Mouse (Mus musculus) intestine, embryonic 15.5 days (tissue): ENCODE measurements around the gene Fam166b. TPM values are rescaled to one million over a fixed set of nuclear protein-coding genes. Genes with fewer than 3 reads are reported as not detected.

Experiments used
- ATAC-seq: fragments of 200-750 bp; cut with Nextera tagmentation; 2 replicates; pipeline ENCODE4 v1.8.0; 2017; ENCODE audit warnings: moderate TSS enrichment, moderate library complexity
- H3K27ac ChIP-seq: fragments of 300-500 bp; sonication (generic); 2 replicates; pipeline ENCODE4 v1.5.1; 2015; ENCODE audit warnings: mild to moderate bottlenecking, inconsistent platforms
- H3K27me3 ChIP-seq: fragments of 300-500 bp; sonication (generic); replicated peaks from 2 replicates; pipeline ENCODE4 v1.6.1; 2015; ENCODE audit warnings: inconsistent platforms
- H3K36me3 ChIP-seq: fragments of 300-500 bp; sonication (generic); 2 replicates; pipeline ENCODE4 v1.6.1; 2015; ENCODE audit warnings: inconsistent platforms
- H3K4me1 ChIP-seq: fragments of 300-500 bp; sonication (generic); replicated peaks from 2 replicates; pipeline ENCODE4 v1.6.1; 2015; ENCODE audit warnings: inconsistent platforms
- H3K4me2 ChIP-seq: fragments of 300-500 bp; sonication (generic); replicated peaks from 2 replicates; pipeline ENCODE4 v1.6.1; 2015; ENCODE audit warnings: mild to moderate bottlenecking, inconsistent platforms
- H3K4me3 ChIP-seq: fragments of 300-500 bp; sonication (generic); replicated peaks from 2 replicates; pipeline ENCODE4 v1.5.1; 2015; ENCODE audit warnings: inconsistent platforms
- H3K9ac ChIP-seq: fragments of 300-500 bp; sonication (generic); 2 replicates; pipeline ENCODE4 v1.6.1; 2015; ENCODE audit warnings: inconsistent platforms
- H3K9me3 ChIP-seq: fragments of 300-500 bp; sonication (generic); 2 replicates; pipeline ENCODE4 v1.6.1; 2016; ENCODE audit warnings: inconsistent platforms
- WGBS: fragments of 180-500 bp; shearing (Covaris S2); methylation state at CpG from one replicate; pipeline ENCODE4 v1.1.7; 2015; 5-methylcytosine and 5-hydroxymethylcytosine counted together
- polyA plus RNA-seq: library from polyadenylated mRNA; unstranded; fragments of >200 nt; fragmentation: Nextera tagmentation; extraction: Ambion mirVana; gene quantifications from 2 replicates; pipeline ENCODE4 v1.2.1, GENCODE M21; 2015

Gene Fam166b
- 0.28 TPM in 1 of 2 replicates, not detected in the other for polyA plus RNA-seq

DNA sequence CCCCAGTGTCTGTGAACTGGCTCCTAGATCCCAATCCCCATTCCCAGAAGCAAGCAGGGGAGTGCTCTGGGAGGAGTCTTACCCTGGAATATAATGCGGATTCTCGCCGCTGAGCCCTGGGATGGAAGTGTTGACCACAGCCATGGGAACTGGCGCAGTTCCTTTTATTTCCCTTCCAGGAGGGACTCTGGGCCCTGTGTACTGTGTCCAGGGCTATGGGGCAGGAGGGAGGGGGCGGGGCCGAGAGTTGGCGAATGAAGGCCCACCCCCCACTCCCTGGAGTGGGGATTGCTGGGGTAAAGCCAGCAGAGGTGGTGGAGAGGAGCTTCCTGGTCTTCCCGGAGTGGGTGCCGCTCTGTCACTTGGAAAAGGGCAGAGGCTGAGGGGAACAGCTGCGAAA lies at the start of gene Fam166b:
Fam166b (minus strand) TSS at position 189 of the 400 bp plus-strand sequence.
- H3K36me3 ChIP-seq, result peaks cover 15% of the 10 kb centered on the region
- no peak within 1 kb of the TSS for H3K4me3 ChIP-seq
- peak within 1 kb of the TSS; percentile 35 for H3K4me2 ChIP-seq
- 17% methylated on average over 10 of the region's 10 CpGs for WGBS
- H3K4me1 ChIP-seq, result peaks cover 13% of the 10 kb centered on the region
- 0 out of 2 replicates have a peak within 1 kb of the TSS, but pooled peaks have one; percentile 27 for H3K27ac ChIP-seq
- H3K9me3 ChIP-seq, result no peaks in the 10 kb centered on the region
- no peak for ATAC-seq
- peaks cover 18% of the 10 kb centered on the region; the same call in 1 of the 2 replicates for H3K27me3 ChIP-seq
- H3K9ac ChIP-seq, result no peak within 1 kb of the TSS

DNA sequence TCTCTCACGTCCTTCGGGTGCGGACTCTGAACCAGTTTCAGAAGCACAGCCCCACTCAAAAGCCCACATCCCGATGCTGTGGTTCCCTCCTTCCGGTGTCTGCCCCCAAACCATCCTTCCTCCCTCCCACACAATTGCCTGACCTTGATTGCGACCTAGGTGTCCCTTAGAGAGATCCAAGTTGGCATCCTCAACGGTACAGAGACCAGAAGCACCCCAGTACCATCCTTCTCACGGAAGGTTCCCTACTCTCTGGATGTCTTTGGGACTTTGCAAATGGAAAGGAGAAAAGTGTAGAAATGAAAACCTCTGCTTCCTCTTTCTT lies 49.6 kb upstream of the Fam166b start:
- no peak overlapping the region for H3K9ac ChIP-seq
- no peaks in the 10 kb centered on the region for H3K4me1 ChIP-seq
- ATAC-seq, result peak; percentile 4; the same call in 1 of the 2 replicates
- peak overlapping the region; percentile 23 for H3K4me3 ChIP-seq
- 51% methylated on average over 8 of the region's 8 CpGs for WGBS
- no peaks in the 10 kb centered on the region for H3K9me3 ChIP-seq
- peak overlapping the region; percentile 59 for H3K4me2 ChIP-seq
- no peak overlapping the region for H3K27ac ChIP-seq
- H3K36me3 ChIP-seq, result no peaks in the 10 kb centered on the region
- no peaks in the 10 kb centered on the region for H3K27me3 ChIP-seq

DNA sequence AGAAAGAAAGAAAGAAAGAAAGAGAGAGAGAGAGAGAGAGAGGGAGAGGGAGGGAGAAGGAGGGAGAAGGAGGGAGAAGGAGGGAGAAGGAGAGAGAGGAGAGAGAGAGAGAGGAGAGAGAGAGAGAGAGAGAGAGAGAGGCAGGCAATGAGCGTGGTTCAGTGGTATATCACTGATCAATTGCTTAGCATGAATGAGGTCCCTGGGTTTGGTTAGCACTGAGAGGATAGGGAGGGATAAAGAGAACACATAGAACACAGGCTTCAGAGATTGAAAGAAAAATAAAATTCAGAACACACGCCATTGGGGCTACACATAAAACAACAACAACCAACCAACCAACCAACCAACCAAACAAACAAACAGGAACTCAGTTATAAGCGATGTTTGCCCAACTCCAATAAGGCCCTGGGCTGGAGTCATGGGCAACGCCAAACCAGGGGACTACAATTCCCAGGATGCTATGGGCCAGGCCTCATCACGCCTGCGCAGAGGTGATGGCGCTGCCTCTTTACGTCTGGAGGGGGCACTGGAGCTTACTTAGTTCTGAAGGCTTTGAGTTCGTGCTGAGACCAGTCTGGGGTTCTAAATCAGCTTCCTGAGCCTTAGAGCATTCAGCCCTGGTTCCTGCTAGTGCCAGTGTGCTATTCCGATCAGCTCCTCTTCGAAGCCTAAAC lies 49.1 kb upstream of the Fam166b start:
- H3K9ac ChIP-seq, result no peak overlapping the region
- no peaks in the 10 kb centered on the region for H3K9me3 ChIP-seq
- H3K4me3 ChIP-seq, result peak overlapping the region; percentile 23
- H3K4me1 ChIP-seq, result no peaks in the 10 kb centered on the region
- H3K27me3 ChIP-seq, result no peaks in the 10 kb centered on the region
- H3K27ac ChIP-seq, result no peak overlapping the region
- H3K36me3 ChIP-seq, result no peaks in the 10 kb centered on the region
- WGBS, result 22% methylated on average over 11 of the region's 11 CpGs
- H3K4me2 ChIP-seq, result peak overlapping the region; percentile 59
- peak; percentile 90 for ATAC-seq

DNA sequence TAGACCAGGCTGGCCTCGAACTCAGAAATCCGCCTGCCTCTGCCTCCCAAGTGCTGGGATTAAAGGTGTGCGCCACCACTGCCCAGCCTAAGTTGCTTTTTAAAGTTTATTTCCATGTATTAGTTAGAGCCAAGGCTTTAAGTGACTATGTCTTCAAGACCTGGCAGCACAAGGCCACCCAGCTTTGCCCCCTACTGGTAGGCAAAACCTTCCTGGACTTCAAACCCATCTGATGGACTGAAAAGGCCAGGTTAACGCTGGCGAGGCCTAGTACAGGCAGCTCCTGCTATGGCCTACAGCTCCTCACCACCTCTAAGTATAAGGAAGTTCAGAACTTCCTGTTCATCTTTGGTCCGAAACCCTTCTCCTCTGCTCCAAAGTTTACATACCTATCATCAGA lies 47.7 kb upstream of the Fam166b start:
- no peaks in the 10 kb centered on the region for H3K36me3 ChIP-seq
- H3K9me3 ChIP-seq, result no peaks in the 10 kb centered on the region
- H3K9ac ChIP-seq, result no peak overlapping the region
- H3K4me3 ChIP-seq, result no peak overlapping the region
- no peaks in the 10 kb centered on the region for H3K4me1 ChIP-seq
- no peaks in the 10 kb centered on the region for H3K27me3 ChIP-seq
- no peak overlapping the region for H3K27ac ChIP-seq
- no peak overlapping the region for H3K4me2 ChIP-seq
- no peak for ATAC-seq
- 86% methylated on average over 6 of the region's 6 CpGs for WGBS

DNA sequence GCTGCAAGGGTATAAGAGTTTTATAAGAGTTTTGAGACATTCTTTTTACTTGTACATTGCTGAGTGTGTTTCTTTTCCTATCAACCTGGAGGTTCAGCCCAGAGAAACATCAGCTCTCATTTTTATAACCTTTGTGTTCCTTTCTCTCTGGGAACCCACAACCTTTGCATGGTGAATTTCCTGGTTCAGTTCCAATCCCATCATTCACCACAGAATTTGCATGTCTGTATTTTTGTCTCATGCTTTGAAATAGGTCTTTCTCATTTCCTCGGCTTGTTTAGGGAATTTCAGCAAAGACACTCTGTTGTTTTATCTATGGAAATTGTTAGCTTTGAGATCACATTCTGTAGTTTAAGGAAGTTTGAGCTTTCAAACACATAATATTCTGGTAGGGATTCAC lies 44.7 kb upstream of the Fam166b start:
- Histone ChIP-seq H3K27ac (no peak overlapping the region), H3K9me3 (no peaks in the 10 kb centered on the region), H3K27me3 (no peaks in the 10 kb centered on the region), H3K4me3 (no peak overlapping the region), H3K9ac (no peak overlapping the region), H3K4me2 (no peak overlapping the region), H3K36me3 (no peaks in the 10 kb centered on the region), H3K4me1 (no peaks in the 10 kb centered on the region)
- WGBS, result 63% methylated on average over 1 of the region's 1 CpGs
- no peak for ATAC-seq

DNA sequence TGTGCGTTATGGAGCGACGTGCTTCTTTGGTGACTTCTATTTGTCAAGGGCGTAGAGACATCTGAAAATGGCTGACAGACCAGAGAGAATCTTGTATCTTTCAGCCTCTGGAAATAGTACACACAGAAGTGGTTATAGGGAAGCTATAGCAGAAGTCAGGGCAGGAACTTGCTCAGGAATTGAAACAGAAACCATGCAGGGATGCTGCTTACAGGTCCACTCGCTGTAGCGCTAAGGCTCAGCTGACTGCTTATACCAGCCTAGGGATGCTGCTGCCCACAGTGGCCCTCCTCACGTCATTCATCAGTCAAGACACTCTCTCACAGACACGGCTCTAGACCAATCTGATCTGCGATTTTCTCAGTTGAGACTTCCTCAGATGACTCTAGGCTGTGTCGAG lies 41.4 kb upstream of the Fam166b start:
- Histone ChIP-seq H3K9me3 (no peaks in the 10 kb centered on the region), H3K4me1 (no peaks in the 10 kb centered on the region), H3K4me2 (no peak overlapping the region), H3K36me3 (no peaks in the 10 kb centered on the region), H3K4me3 (no peak overlapping the region), H3K27me3 (no peaks in the 10 kb centered on the region), H3K9ac (no peak overlapping the region), H3K27ac (no peak overlapping the region)
- no peak for ATAC-seq
- WGBS, result 86% methylated on average over 10 of the region's 10 CpGs

DNA sequence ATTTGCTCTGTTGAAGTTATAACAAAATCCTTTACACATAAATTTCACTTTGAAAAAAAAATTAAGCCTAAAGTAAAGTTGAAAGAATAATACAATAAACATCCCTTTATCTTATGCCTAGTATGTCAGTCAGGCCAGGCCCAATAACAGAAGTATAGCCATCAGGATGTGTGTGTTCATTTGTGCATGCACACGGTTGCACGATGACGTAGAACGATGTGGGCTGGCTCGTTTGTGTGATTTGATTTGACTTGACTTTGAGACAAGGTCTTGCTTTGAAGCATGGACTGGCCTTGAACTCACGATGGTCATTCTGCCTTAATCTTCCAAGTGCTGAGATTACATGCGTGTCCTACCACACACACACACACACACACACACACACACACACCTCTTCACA lies 37.9 kb upstream of the Fam166b start:
- Histone ChIP-seq H3K4me1 (no peaks in the 10 kb centered on the region), H3K4me2 (no peak overlapping the region), H3K9ac (no peak overlapping the region), H3K4me3 (no peak overlapping the region), H3K36me3 (no peaks in the 10 kb centered on the region), H3K9me3 (no peaks in the 10 kb centered on the region), H3K27ac (no peak overlapping the region), H3K27me3 (no peaks in the 10 kb centered on the region)
- WGBS, result 85% methylated on average over 7 of the region's 7 CpGs
- ATAC-seq, result no peak

DNA sequence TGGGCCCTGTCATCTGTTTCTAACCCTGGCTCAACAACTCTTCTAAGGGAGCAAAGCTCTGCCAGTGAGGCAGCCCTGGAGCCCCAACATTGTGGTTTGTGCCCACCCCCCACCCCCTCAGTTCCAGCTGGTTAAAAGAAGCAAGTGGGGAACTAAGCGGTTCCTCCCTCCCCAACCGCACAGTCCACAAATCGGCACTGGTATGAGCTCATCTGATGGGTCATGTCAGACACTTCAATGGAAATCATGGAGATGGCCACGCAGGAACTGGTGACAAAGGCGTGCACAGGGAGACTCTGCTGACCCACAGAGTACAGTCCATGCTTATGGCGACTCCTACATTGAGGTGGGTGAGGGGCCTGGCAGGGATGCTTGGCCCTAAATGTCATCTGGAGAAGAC lies 37.0 kb upstream of the Fam166b start:
- ATAC-seq, result no peak
- Histone ChIP-seq H3K27ac (no peak overlapping the region), H3K9ac (no peak overlapping the region), H3K4me1 (no peaks in the 10 kb centered on the region), H3K4me3 (no peak overlapping the region), H3K36me3 (no peaks in the 10 kb centered on the region), H3K4me2 (no peak overlapping the region), H3K9me3 (no peaks in the 10 kb centered on the region), H3K27me3 (no peaks in the 10 kb centered on the region)
- WGBS, result 87% methylated on average over 6 of the region's 6 CpGs

DNA sequence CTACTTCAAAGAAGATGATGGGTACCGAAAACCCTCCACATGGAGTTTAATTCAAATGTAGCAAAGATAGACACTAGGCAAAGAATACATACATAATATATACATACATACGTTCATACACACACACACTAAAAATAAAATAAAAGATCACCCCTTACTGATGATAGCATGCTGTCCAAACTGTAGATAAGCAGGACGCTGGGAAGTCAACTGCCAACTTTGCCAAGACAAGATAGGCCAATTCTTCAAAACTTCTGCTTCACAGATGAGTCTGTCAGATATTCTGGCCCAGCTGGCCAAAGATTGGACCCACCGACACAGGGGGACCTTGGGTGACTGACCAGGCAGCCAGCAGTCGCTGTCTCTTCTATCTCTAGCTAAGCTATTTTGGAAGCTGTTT lies 34.2 kb upstream of the Fam166b start:
- Histone ChIP-seq H3K4me1 (no peaks in the 10 kb centered on the region), H3K9ac (no peak overlapping the region), H3K27me3 (no peaks in the 10 kb centered on the region), H3K27ac (no peak overlapping the region), H3K4me2 (no peak overlapping the region), H3K9me3 (no peaks in the 10 kb centered on the region), H3K36me3 (no peaks in the 10 kb centered on the region), H3K4me3 (no peak overlapping the region)
- ATAC-seq, result no peak
- WGBS, result 91% methylated on average over 5 of the region's 5 CpGs

DNA sequence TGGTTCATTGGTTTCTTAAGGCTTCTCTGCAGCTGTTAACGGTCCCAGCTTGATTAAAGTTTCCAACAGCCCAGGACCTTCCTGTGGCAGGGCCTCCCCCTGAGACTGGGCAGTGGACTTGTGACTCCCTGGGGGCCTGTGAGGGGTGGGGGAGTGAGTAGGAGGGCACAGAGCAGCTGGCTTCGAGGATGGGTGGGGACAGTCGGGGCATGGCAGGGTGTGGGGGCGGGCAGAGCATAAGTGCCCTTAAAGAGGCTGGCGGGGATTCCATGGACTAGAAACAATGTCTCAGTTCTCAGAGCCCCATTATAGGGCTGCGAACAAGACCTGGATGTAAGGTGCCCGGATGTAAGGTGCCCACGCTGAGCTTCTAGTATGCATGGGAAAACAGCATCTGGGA lies 28.2 kb upstream of the Fam166b start:
- ATAC-seq, result no peak
- Histone ChIP-seq H3K9me3 (no peaks in the 10 kb centered on the region), H3K36me3 (no peaks in the 10 kb centered on the region), H3K4me1 (peaks cover 18% of the 10 kb centered on the region), H3K27me3 (peaks cover 17% of the 10 kb centered on the region), H3K9ac (no peak overlapping the region), H3K4me3 (no peak overlapping the region), H3K4me2 (no peak overlapping the region), H3K27ac (no peak overlapping the region)
- WGBS, result 23% methylated on average over 8 of the region's 8 CpGs

DNA sequence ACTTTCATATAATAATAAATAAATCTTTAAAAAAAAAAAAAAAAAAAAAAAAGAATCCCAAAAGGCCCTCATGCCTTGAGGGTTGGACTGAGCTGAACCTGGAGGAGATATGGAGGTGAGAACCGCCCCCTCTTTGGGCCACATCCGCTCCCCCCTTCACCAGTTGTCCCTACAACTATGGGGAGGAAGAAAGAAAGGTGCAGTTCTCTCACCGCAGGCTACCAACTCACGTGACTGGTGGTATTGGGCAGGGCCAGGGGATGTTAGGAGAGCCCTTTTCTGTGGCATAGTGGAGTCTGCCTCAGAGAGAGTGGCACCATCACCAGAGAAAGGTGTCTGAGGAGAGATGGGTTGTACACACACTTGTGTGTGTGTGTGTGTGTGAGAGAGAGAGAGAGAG lies 27.5 kb upstream of the Fam166b start:
- Histone ChIP-seq H3K27ac (no peak overlapping the region), H3K4me3 (no peak overlapping the region), H3K27me3 (peaks cover 17% of the 10 kb centered on the region), H3K4me2 (no peak overlapping the region), H3K9ac (no peak overlapping the region), H3K36me3 (no peaks in the 10 kb centered on the region), H3K4me1 (peaks cover 18% of the 10 kb centered on the region), H3K9me3 (no peaks in the 10 kb centered on the region)
- ATAC-seq, result no peak
- 40% methylated on average over 4 of the region's 4 CpGs for WGBS

DNA sequence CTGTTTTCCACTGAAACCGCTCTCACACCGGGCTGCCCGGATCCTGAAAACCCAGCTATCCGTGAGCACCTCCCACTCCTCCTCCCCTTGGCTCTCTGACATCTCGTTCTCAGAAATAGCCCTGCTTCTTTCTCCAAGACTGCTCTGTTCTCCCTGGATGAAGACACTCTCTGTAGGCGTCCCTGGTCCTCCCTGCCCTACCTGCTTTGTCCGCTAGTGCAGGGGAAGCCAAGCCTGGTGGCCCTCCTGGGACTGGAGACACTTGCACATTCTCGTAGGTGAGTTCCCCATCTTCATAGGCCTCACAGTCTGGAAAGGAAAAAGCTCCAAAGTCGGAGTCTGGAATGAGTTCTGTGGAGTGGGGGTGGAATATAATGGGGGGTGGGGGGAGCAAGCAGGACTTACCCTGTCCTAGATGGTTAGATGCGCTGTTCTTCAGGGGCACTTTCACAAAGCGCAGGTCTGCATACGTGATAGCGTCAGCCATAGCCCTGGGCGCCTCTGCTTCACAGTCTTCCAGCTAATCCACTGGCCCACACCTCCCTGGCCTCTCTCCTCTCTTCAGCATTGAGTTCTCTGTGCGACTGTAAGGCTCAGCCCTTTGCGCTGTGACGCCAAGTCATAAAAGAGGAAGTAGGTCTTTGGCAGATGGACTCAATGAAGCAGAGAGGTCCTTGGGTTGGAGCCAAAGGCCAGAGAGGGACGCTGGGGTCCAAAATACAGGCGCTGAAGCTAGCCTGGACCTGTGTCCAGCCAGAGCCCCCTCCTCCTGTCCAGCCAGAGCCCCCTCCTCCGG lies 25.3 kb upstream of the Fam166b start, which contains the start of gene Cd72:
Cd72 (minus strand) TSS at position 588 of the 796 bp plus-strand sequence.
- 31% methylated on average over 20 of the region's 20 CpGs for WGBS
- H3K27ac ChIP-seq, result no peak within 1 kb of the TSS
- H3K27me3 ChIP-seq, result peaks cover 17% of the 10 kb centered on the region
- H3K36me3 ChIP-seq, result no peaks in the 10 kb centered on the region
- peak within 1 kb of the TSS; percentile 13 for H3K4me3 ChIP-seq
- H3K4me1 ChIP-seq, result peaks cover 18% of the 10 kb centered on the region
- no peaks in the 10 kb centered on the region for H3K9me3 ChIP-seq
- peak within 1 kb of the TSS; percentile 29; the same call in 1 of the 2 replicates for H3K9ac ChIP-seq
- no peak for ATAC-seq
- peak within 1 kb of the TSS; percentile 51 for H3K4me2 ChIP-seq
